Mouse (Mus musculus): ENCODE measurements at regions not wholly inside any gene's neighbourhood (a gene's known extent, or its start where the extent isn't known, plus 50 kb on each side); places are given as distances from the start of the nearest gene placed in this dataset.

- TF ChIP-seq POU5F1 (IDR thresholded peaks at IDR 0.05; ENCODE audit: borderline replicate concordance, low read length): no peak
- H3K27me3 ChIP-seq (ENCODE audit: insufficient read depth, low read length): no peaks in the 10 kb centered on the region
- H3K4me3 ChIP-seq (replicated peaks; ENCODE audit: low read length): no peak overlapping the region
These were observed 287.5 kb upstream of the Usp25 start for GRCm38 (mm10) chr16:76725991-76726390.

GRCm38 (mm10) chr16:76725271-76725670 lies 288.2 kb upstream of the Usp25 start:
- H3K9me3 ChIP-seq (ENCODE audit: low read length): no peaks in the 10 kb centered on the region
- H3K36me3 ChIP-seq (ENCODE audit: insufficient read depth, low read length): no peaks in the 10 kb centered on the region
- H3K4me3 ChIP-seq (replicated peaks; ENCODE audit: low read length): no peak overlapping the region
- H3K27me3 ChIP-seq (ENCODE audit: insufficient read depth, low read length): no peaks in the 10 kb centered on the region
- TF ChIP-seq CTCF (conservative IDR thresholded peaks at IDR 0.05; ENCODE audit: low read length): no peak
- TF ChIP-seq POU5F1 (IDR thresholded peaks at IDR 0.05; ENCODE audit: borderline replicate concordance, low read length): no peak
- TF ChIP-seq NANOG (IDR thresholded peaks at IDR 0.05; ENCODE audit: borderline replicate concordance, low read length): no peak
- H3K4me1 ChIP-seq (replicated peaks; ENCODE audit: low read depth, low read length): no peaks in the 10 kb centered on the region

More at GRCm38 (mm10) chr16:76725991-76726390, 287.5 kb upstream of the Usp25 start:
- H3K9me3 ChIP-seq (ENCODE audit: low read length): no peaks in the 10 kb centered on the region
- no peaks in the 10 kb centered on the region for H3K4me1 ChIP-seq (replicated peaks; ENCODE audit: low read depth, low read length)
- H3K36me3 ChIP-seq (ENCODE audit: insufficient read depth, low read length): no peaks in the 10 kb centered on the region

GRCm38 (mm10) chr16:76718809-76719208 lies 294.7 kb upstream of the Usp25 start:
- no peaks in the 10 kb centered on the region for H3K27me3 ChIP-seq (ENCODE audit: insufficient read depth, low read length)
- no peaks in the 10 kb centered on the region for H3K4me1 ChIP-seq (replicated peaks; ENCODE audit: low read depth, low read length)
- H3K4me3 ChIP-seq (replicated peaks; ENCODE audit: low read length): no peak overlapping the region
- no peaks in the 10 kb centered on the region for H3K9me3 ChIP-seq (ENCODE audit: low read length)
- TF ChIP-seq CTCF (conservative IDR thresholded peaks at IDR 0.05; ENCODE audit: low read length) (no peak), POU5F1 (IDR thresholded peaks at IDR 0.05; ENCODE audit: borderline replicate concordance, low read length) (no peak), NANOG (IDR thresholded peaks at IDR 0.05; ENCODE audit: borderline replicate concordance, low read length) (no peak)
- H3K36me3 ChIP-seq (ENCODE audit: insufficient read depth, low read length): no peaks in the 10 kb centered on the region

GRCm38 (mm10) chr16:76718147-76718546 lies 295.4 kb upstream of the Usp25 start:
- Histone ChIP-seq H3K4me1 (replicated peaks; ENCODE audit: low read depth, low read length) (no peaks in the 10 kb centered on the region), H3K27me3 (ENCODE audit: insufficient read depth, low read length) (no peaks in the 10 kb centered on the region), H3K4me3 (replicated peaks; ENCODE audit: low read length) (no peak overlapping the region), H3K36me3 (ENCODE audit: insufficient read depth, low read length) (no peaks in the 10 kb centered on the region), H3K9me3 (ENCODE audit: low read length) (no peaks in the 10 kb centered on the region)
- no peak for TF ChIP-seq NANOG (IDR thresholded peaks at IDR 0.05; ENCODE audit: borderline replicate concordance, low read length)
- TF ChIP-seq POU5F1 (IDR thresholded peaks at IDR 0.05; ENCODE audit: borderline replicate concordance, low read length): no peak
- TF ChIP-seq CTCF (conservative IDR thresholded peaks at IDR 0.05; ENCODE audit: low read length): no peak

- TF ChIP-seq POU5F1 (IDR thresholded peaks at IDR 0.05; ENCODE audit: borderline replicate concordance, low read length) (no peak), NANOG (IDR thresholded peaks at IDR 0.05; ENCODE audit: borderline replicate concordance, low read length) (no peak), CTCF (conservative IDR thresholded peaks at IDR 0.05; ENCODE audit: low read length) (no peak)
These were observed 318.6 kb upstream of the Usp25 start for GRCm38 (mm10) chr16:76694913-76695312.

GRCm38 (mm10) chr16:76687735-76688447 lies 314.3 kb upstream of the Nrip1 start:
- no peaks in the 10 kb centered on the region for H3K27me3 ChIP-seq (ENCODE audit: insufficient read depth, low read length)
- peaks cover 9% of the 10 kb centered on the region; the same call in 1 of the 2 replicates for H3K4me1 ChIP-seq (replicated peaks; ENCODE audit: low read depth, low read length)
- H3K4me3 ChIP-seq (replicated peaks; ENCODE audit: low read length): no peak overlapping the region
- TF ChIP-seq NANOG (IDR thresholded peaks at IDR 0.05; ENCODE audit: borderline replicate concordance, low read length): no peak
- TF ChIP-seq CTCF (conservative IDR thresholded peaks at IDR 0.05; ENCODE audit: low read length): no peak
- TF ChIP-seq POU5F1 (IDR thresholded peaks at IDR 0.05; ENCODE audit: borderline replicate concordance, low read length): no peak
- H3K36me3 ChIP-seq (ENCODE audit: insufficient read depth, low read length): no peaks in the 10 kb centered on the region
- peaks cover 26% of the 10 kb centered on the region for H3K9me3 ChIP-seq (ENCODE audit: low read length)

More at GRCm38 (mm10) chr16:76694913-76695312, 318.6 kb upstream of the Usp25 start:
- H3K9me3 ChIP-seq (ENCODE audit: low read length): peaks cover 8% of the 10 kb centered on the region; the same call in 1 of the 2 replicates
- H3K27me3 ChIP-seq (ENCODE audit: insufficient read depth, low read length): no peaks in the 10 kb centered on the region
- H3K4me1 ChIP-seq (replicated peaks; ENCODE audit: low read depth, low read length): no peaks in the 10 kb centered on the region
- H3K4me3 ChIP-seq (replicated peaks; ENCODE audit: low read length): no peak overlapping the region
- H3K36me3 ChIP-seq (ENCODE audit: insufficient read depth, low read length): no peaks in the 10 kb centered on the region

- Histone ChIP-seq H3K4me1 (replicated peaks; ENCODE audit: low read depth, low read length) (peaks cover 9% of the 10 kb centered on the region; the same call in 1 of the 2 replicates), H3K4me3 (replicated peaks; ENCODE audit: low read length) (no peak overlapping the region), H3K27me3 (ENCODE audit: insufficient read depth, low read length) (no peaks in the 10 kb centered on the region), H3K9me3 (ENCODE audit: low read length) (peaks cover 43% of the 10 kb centered on the region), H3K36me3 (ENCODE audit: insufficient read depth, low read length) (no peaks in the 10 kb centered on the region)
- no peak for TF ChIP-seq CTCF (conservative IDR thresholded peaks at IDR 0.05; ENCODE audit: low read length)
- no peak for TF ChIP-seq NANOG (IDR thresholded peaks at IDR 0.05; ENCODE audit: borderline replicate concordance, low read length)
These were observed 311.9 kb upstream of the Nrip1 start for GRCm38 (mm10) chr16:76685562-76685961.

GRCm38 (mm10) chr16:76680061-76680911 lies 306.7 kb upstream of the Nrip1 start:
- no peaks in the 10 kb centered on the region for H3K36me3 ChIP-seq (ENCODE audit: insufficient read depth, low read length)
- no peaks in the 10 kb centered on the region for H3K27me3 ChIP-seq (ENCODE audit: insufficient read depth, low read length)
- H3K4me3 ChIP-seq (replicated peaks; ENCODE audit: low read length): no peak overlapping the region
- H3K4me1 ChIP-seq (replicated peaks; ENCODE audit: low read depth, low read length): peaks cover 4% of the 10 kb centered on the region; the same call in 1 of the 2 replicates
- peaks cover 64% of the 10 kb centered on the region for H3K9me3 ChIP-seq (ENCODE audit: low read length)
- no peak for TF ChIP-seq POU5F1 (IDR thresholded peaks at IDR 0.05; ENCODE audit: borderline replicate concordance, low read length)
- no peak for TF ChIP-seq NANOG (IDR thresholded peaks at IDR 0.05; ENCODE audit: borderline replicate concordance, low read length)
- TF ChIP-seq CTCF (conservative IDR thresholded peaks at IDR 0.05; ENCODE audit: low read length): no peak

Data from E14TG2a.4 (cell line).